Mouse (Mus musculus) heart, adult 18-20 months (tissue): ENCODE measurements around the gene Atp6v1f. TPM values are rescaled to one million over a fixed set of nuclear protein-coding genes. Genes with fewer than 3 reads are reported as not detected.
A peak's percentile ranks its signal among the peaks of the same experiment; 100 is the strongest.

Source experiments
- DNase-seq, 2 experiments: peaks; one replicate each; pipeline ENCODE4 v3.0.0; 2021 to 2022; ENCODE audit warnings: mixed read lengths in 1 of 2
- total RNA-seq, 2 experiments: library from RNA; stranded (reverse); gene quantifications; 2 replicates each; pipeline ENCODE4 v1.2.3; 2021

Atp6v1f gene
- total RNA-seq, 2 experiments from 2014 or later: 111 to 118 TPM

DNA sequence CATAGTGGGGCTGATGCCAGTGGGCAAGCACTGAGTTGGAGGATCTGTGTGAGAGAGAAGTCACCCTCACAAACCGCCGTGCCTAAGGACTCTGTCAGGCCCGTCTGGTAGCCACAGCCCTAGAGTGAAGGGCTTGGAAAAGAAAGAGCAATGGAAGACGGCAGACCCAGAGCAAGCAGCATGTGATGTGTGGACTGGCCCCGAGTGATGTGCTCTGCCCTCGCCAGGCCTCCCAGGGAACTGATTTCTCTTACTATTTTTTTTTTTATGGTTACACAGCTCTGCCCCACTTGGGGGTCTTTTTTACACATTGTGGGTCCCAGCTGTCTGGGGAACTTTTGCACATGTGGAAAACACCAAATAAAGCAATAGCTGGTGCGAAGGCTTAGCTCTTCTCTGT lies 6.0 kb upstream of the Atp6v1f start:
- no peak for DNase-seq

- no peak for DNase-seq
Measured at GRCm38 (mm10) chr6:29463388-29463787, 4.1 kb upstream of the Atp6v1f start.

DNA sequence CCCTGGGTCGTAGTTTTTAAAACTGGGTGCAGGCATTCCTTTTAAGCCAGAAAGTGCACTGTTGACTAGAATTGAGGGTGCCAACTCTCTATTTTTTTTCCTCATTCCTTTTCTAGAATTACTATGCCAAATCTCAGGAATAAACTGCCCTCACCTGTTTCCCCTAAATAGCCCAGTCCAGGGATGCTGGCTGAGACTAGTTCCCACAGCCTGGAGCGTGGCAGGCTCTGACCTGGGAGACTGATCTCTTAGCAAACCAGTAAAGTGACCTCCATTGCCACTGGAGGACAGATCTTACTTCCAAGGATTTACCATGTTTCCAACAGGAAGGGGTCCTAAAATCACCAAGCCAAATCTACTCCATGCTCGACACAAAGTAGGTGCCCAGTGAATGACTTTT lies 1.3 kb downstream of the Atp6v1f start:
- no peak for DNase-seq

DNA sequence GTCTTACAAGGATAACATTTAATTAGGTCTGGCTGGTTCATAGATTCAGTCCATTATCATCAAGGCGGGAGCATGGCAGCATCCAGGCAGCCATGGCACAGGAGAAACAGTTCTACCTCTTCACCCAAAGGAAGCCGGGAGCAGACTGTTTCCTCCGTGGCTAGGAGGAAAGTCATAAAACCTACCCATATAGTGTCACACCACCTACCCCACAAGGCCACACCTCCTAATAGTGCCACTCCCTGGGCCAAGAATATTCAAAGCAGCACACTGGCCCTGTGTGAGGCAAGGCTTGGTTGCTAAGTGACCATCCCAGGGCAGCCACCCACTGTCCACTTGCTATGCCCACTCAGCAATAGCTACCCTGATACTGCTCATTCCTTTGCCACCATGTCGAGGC lies 3.6 kb downstream of the Atp6v1f start, which contains the start of gene Atp6v1fnb:
TSS of gene Atp6v1fnb (plus strand) at position 301 of the 400 bp plus-strand sequence.
- DNase-seq: no peak

DNA sequence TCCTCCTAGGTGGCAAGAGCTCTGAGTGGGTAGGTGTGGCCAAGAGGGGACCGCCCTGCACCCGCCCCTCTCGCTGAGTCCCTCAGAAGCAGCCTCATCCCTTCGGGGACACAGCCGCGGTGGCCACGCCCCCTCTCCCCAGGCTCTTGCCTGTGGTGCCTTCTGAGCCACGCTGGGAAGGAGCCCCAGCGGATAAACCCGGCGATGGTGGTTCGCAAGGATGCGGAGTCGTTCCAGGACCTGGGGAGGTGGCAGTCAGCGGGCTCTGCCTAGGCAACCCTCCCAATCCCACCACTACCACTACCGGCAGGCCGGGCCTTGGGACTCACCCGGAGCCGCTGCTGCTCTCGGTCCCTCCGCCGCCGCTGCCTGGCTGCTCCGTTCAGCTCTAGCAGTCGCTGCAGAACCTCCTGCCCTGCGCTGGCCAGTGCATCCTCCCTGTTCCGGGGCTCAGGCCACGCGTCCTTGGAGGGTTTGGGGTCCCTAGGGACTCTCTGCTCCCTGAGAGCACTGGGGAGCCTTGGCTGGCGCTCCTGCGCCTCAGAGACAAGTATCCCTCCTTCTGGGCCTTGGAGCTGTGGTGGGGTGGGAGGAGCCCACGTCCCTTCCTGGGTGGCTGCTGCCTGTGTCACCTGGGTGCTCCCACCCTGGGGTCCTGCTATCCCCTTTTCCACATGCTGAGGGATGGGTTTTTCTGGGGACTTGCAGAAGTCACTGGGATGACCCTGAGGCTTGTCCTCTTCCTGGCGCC lies 6.6 kb downstream of the Atp6v1f start:
- DNase-seq: peak; percentile 72 to 81

DNA sequence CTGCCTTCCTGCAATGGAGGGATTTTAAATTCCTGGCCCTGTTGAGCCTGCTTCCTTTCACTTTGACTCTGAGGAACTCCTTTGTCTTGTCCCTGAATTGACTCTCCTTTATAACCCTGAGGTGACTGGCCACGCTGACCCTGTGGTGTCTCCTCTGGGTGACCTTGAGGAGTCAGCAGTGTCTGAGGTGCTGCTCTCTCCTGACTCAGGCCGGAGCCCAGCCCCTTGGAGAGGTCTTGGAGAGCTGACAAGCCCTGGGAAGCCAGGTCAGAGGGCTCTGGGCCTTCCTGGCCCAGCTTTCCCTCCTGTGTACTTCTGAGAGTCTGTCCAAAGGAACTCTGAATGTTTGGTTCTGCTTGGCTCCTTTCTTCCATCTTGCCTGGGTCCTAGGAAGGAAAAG lies 7.2 kb downstream of the Atp6v1f start:
- DNase-seq: no peak

DNA sequence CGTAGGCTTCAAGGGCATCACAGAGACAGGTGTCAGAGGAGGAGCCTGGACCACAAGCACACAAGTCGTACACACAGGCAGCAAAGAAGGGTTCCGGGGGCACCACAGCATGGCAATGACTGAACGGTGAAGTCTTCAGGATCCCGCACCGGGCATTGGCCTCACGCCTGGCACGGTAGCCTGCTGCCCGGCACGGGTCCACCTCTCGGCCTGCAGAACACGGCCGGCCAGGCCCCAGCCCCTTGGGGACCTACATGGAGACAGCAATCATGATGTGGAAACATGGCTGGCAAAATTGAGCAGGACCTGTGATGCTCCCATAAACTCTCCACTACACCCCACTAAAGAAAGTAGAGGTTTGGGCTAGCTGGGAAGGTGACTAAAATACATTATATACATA lies 15.2 kb downstream of the Atp6v1f start:
- DNase-seq: no peak

- DNase-seq: peak; percentile 39 to 84
Measured at GRCm38 (mm10) chr6:29484716-29485559, 17.4 kb downstream of the Atp6v1f start.

DNA sequence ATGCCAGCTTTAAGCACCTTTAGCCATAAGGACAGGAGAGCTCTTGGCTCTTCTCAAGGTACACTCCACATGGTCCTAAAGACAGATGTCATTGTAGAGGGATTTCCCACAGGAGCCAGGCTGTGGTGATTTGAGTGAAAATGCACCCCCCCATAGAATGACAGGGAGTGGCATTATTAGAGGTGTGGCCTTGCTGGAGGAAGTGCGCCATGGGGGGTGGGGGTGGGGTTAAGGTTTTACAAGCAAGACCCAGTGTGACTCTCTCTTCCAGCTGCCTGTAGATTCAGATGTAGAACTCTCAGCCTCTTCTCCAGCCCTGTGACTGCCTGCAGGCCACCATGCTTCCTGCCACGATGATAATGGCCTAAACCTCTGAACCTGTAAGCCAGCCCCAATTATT lies 18.4 kb downstream of the Atp6v1f start:
- DNase-seq: no peak

DNA sequence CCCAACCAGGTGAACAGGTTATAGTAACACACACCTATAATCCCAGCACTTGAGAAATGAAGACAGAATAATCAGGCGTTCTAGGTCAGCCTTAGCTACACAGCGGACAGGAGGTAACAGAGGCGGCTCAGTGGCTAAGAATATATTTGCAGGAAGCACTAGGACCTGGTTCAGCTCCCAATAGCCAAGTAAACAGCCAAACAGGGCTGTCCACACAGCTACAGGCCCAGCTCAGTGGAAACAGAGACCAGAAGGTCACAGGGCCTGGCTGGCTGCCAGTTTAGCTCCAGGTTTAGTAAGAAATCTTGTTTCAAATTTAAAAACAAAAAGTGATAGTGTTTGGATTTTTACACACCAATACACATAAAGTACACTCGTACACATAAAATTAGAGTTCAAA lies 26.6 kb downstream of the Atp6v1f start:
- DNase-seq: no peak

GRCm38 (mm10) chr6:29496270-29496669 lies 28.8 kb downstream of the Atp6v1f start:
- no peak for DNase-seq

DNA sequence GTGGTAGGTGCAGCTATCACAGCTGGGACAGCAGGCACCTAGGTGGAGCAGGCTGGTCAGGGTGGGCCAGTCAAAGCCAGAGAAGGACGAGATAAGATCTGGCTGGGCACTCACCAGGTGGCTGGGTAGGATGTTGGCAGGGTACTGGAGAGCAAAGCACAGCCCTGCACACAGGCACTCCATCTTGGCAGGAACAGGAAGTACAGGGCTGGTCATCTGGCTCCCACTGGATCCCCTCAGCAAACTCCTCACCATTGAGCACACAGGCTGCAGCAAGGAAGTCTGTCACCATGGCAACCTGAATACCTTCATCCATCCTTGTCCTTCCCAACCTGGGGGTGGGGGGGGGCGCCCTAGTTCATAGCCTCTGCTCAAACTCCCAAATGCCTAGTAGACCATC lies 30.3 kb downstream of the Atp6v1f start:
- no peak for DNase-seq

- DNase-seq: no peak
Measured at GRCm38 (mm10) chr6:29500177-29500576, 32.7 kb downstream of the Atp6v1f start.

DNA sequence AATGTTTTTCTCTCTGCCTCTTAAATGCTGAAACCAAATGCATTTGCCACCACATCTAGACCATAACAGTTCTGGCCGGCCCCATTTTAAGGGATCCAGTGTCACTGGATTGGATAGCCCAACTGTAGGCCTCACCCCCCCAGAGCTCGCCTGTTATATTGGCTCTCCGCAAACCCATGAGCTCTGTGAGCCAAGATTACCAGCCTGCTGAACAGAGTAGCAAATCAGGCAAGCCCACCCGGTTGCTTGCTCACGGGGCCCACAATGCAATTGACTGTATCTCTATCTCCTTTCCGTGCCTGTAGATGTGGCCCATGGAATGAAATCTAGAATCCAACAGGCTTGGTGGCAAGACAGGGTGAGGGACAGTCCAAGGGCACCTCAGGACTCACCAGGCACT lies 33.3 kb downstream of the Atp6v1f start:
- no peak for DNase-seq

DNA sequence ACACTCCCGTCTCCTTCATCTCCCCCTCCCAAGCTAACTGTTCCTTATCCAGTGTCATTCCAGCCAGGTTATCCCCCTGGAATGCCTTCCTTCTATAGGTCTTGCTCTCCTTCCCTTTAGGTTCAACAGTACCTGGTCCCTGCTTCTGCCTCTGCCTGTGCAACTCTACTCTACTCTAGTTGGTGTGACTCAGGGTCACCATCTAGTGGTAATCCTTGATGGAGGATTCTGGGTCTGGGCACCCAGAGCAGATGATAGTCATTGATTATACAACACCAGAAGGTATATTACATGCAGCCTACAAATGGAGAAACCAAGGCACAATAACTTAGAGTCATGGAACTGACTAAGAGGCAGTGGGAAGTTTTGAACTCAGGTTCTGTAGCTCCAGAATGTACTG lies 34.1 kb downstream of the Atp6v1f start:
- DNase-seq: no peak

DNA sequence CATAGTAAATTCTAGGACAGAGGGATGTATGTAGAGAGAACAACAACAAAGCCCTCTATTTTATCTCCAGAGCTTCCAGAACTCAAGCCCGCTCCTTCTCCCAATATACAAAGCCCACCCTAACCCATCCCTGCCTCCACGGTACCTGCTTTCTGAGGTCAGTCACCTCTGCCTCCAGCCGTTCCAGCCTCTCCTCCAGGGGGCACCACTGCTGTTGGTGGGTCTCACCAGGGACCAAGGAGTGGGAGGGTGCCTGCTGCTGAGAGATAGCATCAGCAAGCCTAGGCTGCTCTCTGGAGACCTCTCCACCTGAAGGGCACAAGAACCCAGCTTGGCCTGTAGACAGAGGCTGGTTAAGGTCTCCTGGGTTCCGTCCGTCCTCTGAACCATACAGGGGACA lies 38.0 kb downstream of the Atp6v1f start:
- no peak for DNase-seq

- no peak for DNase-seq
Measured at GRCm38 (mm10) chr6:29506834-29507233, 39.3 kb downstream of the Atp6v1f start.

DNA sequence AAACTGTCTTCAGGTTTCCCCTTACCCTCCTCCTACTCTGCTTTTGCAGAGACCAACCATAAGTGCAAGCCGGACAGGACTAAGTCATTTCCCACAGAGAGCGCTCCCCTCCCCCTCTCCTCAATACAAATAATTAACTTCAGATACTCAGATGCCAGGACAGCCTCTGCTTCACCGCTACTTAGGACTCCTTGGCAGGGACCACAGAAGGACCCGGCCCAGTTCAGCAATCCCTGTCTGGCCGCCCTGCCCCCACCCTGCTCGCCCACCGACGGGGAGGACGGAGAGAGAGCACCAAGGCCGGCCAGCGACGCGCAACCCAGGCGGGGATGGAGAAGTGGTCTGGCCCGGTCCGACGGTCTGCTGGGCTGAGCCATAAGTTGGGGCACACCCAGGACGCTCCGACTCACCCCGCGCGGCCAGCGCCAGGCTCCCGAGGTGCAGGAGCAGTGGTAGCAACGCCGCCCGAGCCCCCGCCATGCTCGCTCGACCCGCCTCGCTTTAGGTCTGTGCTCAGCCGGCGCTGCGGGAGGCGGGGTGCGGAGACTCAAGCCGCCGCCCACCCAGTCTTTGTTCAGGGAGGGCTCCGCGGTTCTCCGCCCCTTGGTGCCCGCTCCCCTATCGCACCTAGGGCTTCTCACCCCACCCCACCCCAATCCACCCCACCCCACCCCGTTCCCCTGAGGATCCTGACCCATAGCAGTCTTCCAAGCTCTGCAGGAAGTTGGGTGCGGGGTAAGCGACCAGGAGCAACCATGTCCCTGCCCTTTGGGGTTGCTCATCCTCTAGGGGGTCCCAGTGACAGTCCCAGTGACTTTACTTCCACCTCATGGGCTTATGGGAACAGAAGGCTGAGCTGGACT lies 40.2 kb downstream of the Atp6v1f start, which contains the start of gene Kcp:
TSS of gene Kcp (minus strand) at position 506 of the 863 bp plus-strand sequence.
- no peak for DNase-seq

- peak in 1 of 2 experiments; percentile 71 for DNase-seq
Measured at GRCm38 (mm10) chr6:29509086-29509485, 41.6 kb downstream of the Atp6v1f start.

GRCm38 (mm10) chr6:29513284-29513683 lies 45.8 kb downstream of the Atp6v1f start:
- DNase-seq: peak; percentile 64 to 70

DNA sequence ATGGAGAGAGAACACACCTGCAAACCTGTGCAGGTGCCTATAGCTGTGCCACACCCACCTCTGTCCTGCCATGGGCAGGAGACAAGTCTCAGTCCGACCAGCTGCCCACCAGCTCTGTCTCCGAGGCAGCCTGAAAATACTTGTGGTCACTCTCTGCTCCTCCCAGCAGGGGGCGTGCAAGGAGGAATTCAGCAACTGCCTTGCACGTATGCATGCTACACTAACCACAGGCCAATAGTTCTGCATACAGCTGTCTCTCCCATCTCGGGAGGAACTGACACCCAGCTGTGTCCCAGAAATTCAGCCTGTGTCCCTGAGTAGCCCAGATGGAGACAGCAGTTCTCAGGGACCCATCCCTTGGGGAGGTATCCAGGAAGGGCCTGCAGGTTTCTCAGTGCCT lies 49.6 kb downstream of the Atp6v1f start:
- DNase-seq: peak; percentile 75 to 86
